Mouse (Mus musculus) embryo, embryonic 11.5 days (tissue): ENCODE measurements around the gene Rxra.

Experiments
- DNase-seq: peaks from one replicate; pipeline ENCODE4 v3.0.0-alpha.2; 2012; ENCODE audit warnings: low read depth, low spot score

The Rxra gene

DNA sequence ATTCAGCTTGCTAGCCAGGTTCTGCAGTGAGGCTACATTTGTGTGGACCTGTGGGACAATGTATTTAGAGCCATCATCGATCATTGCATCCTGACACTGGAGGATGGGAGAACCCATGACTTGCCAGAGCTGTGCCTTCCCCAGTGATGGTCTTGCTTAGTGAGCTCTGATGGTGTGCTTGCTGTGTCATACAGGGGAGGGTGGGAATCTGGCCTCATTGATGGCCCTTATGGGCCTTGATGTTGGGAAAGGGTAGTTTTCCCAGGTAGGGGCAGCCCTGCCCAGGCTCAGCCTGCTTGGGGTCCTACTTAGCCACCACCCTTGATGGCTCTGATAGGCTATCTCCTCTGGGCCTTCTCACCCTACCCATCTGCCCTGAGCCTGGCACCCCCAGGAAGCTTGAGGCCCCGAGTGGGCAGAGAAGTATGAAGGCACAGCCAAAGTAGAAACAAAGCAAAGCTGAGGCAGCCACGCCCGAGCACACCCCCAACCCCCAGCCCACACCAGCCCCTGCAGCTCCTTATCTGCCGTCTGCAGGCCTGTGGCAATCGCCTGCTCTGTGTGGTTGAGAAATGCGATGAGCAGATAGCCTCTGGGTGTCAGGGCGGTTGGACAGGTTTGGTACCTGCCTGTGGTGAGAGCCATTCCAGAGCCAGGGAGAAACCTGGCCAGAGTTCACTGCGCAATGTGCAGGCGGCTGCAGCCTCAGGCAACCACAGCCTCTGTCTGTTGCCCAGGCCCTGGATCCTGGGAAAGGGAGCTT lies 26.8 kb downstream of the Rxra start:
- no peak for DNase-seq

GRCm38 (mm10) chr2:27703852-27704640 lies 27.8 kb downstream of the Rxra start:
- no peak for DNase-seq

DNA sequence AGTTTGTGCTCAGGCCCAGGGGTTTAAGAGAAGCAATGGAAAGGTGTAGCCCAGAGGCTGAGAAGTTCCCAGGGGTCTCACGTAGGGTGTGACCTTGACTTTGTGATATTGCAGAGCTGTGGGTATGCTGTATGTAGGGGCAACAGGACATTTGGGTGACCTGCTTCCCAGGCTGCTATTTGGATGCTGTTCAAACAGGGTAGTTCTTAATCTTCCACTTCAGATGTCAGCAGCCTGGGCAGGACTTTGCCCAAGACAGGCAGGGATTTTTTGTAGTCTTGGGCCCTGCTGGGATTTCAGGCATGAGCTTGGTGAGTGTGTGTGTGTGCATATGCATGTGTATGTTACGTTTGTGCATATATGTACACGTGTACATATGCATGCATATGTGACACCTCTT lies 28.4 kb downstream of the Rxra start:
- no peak for DNase-seq

GRCm38 (mm10) chr2:27710871-27711382 lies 34.7 kb downstream of the Rxra start:
- DNase-seq, result no peak

- DNase-seq, result no peak
Measured at GRCm38 (mm10) chr2:27712626-27713025, 36.4 kb downstream of the Rxra start.

GRCm38 (mm10) chr2:27713378-27713777 lies 37.1 kb downstream of the Rxra start:
- no peak for DNase-seq

- no peak for DNase-seq
Measured at GRCm38 (mm10) chr2:27714131-27714530, 37.9 kb downstream of the Rxra start.

- no peak for DNase-seq
Measured at GRCm38 (mm10) chr2:27715221-27715620, 39.0 kb downstream of the Rxra start.

DNA sequence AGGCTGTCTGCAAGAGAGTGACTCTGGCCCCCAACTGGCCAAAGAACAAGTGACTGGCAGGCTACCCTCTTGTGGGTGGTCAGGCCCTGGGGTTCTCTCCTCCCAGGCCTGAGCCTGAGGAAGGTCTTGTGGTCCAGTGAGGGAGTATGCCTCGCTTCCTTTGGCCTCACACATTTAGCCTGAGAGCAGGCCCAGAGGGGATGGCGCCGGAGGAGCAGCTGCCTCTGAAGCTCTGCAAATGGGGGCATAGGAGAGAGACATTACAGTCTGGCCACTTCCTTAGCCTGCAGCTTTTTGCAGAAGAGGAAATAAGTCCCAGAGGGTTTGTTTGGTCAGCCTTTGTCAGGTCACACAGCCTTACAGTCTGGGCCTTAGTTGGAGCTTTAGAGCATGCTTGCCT lies 40.1 kb downstream of the Rxra start:
- DNase-seq, result no peak

GRCm38 (mm10) chr2:27718191-27718590 lies 42.0 kb downstream of the Rxra start:
- DNase-seq, result no peak

DNA sequence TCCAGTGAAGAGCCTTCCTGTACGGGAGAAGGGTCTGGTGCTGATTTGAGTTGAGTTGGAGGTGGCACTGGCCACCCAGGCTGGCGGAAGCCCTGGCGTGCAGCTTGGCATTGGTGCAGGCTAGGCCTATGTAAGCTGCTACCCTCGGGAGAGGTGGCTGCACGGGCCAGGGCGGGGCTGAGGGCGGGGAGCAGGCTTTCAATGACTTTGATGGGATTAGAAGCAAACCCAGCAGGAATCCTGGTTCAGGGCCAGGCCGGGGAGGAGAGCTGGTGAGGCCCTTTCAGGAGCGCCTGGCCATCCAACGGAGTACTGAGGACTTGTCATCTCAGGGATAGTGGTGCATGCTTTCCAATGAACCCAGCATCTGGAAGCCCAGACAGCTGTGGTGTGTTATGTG lies 43.4 kb downstream of the Rxra start:
- DNase-seq, result no peak

- no peak for DNase-seq
Measured at GRCm38 (mm10) chr2:27721611-27722010, 45.4 kb downstream of the Rxra start.

- no peak for DNase-seq
Measured at GRCm38 (mm10) chr2:27724729-27725316, 48.6 kb downstream of the Rxra start.

GRCm38 (mm10) chr2:27727994-27728854 lies 52.0 kb downstream of the Rxra start:
- DNase-seq, result no peak

- no peak for DNase-seq
Measured at GRCm38 (mm10) chr2:27729009-27729408, 52.8 kb downstream of the Rxra start.

GRCm38 (mm10) chr2:27730002-27730905 lies 54.0 kb downstream of the Rxra start:
- DNase-seq, result no peak

DNA sequence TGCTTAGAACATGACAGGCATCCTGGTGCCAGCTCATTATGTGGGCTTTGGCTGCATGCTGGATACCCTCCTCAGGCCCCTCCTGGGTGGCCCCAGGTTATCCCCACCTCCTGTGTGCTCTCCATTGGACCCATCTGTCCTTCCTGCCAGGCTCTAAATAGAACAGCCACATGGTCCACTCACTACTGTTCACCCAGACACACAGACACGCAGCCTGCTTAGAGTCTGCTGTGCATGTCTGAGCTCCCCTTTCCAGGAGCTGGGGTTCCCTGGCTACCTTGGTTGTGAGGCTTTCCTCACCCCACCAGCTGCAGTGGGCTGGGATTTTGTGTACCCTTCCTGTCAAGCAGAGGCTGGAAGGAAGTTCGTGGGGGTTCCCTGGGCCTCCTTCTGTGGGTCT lies 56.8 kb downstream of the Rxra start:
- no peak for DNase-seq

DNA sequence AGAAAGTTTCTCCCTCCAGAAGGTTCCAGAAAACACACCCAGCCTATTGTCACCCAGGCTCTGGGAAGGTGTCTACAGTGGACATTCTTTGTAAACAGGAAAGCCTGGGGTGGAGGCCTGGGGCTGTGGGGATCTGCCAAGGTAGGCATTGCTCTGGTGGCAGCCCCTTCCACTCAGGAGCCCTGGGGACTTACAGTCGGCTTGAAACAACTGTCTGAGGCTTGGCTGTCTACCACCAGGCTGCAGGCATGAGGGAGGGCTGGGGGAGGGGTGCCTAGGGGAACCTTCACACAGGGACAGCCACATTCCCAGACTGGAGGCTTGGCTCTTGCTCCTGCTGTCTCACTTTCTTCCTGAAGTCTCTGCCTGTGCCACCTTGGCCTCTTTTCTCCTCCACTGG lies 58.1 kb downstream of the Rxra start:
- no peak for DNase-seq

DNA sequence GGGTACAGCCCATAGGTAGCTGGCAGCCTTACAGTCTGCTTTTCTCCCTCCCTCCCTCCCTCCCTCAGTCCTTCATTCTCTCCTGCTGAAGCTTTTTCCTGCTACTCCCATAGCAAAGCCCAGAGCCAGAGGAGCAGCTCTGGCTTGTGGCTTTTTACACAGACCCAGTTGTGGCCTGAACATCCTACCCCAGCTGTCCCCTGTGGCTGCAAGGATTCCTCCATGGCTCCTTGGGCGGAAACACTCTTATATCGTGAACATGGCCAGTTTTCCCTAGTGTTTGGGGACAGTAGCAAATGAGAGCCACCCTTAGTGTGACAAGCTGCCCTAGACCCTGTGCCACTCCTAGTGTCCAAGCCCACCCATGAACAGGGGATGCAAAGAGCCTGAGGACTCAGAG lies 58.6 kb downstream of the Rxra start:
- no peak for DNase-seq

DNA sequence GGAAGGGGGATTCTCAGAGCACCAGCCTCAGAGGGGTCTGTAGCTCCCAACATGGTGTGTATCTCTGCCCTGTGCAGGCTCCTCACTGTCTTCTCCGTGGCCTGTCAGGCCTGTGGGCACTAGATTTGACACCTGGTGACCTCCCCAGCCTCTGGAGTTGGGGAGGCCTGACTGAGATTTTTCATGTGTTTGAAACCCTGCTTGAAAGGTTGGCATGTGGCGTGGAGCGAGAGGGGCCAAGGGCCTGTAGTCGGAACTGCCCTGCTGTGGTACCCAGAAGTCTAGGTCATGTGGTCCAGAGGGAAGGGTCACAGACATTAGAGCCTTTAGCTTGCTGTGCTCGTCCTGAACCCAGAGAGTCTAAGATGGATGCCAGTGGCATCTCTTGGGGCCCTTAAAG lies 60.6 kb downstream of the Rxra start:
- no peak for DNase-seq
